Mouse (Mus musculus) forebrain, embryonic 13.5 days (tissue): ENCODE data around the gene Specc1l. TPM values are rescaled to one million over a fixed set of nuclear protein-coding genes. Genes with fewer than 3 reads are reported as not detected.

Experiments
- ATAC-seq: fragments of 200-750 bp; cut with Nextera tagmentation; 2 replicates; pipeline ENCODE4 v1.8.0; 2017
- H3K27ac ChIP-seq: fragments of 300-500 bp; sonication (generic); 2 replicates; pipeline ENCODE4 v1.5.1; 2015; ENCODE audit warnings: inconsistent platforms, mild to moderate bottlenecking, moderate library complexity
- H3K27me3 ChIP-seq: fragments of 300-500 bp; sonication (generic); 2 replicates; pipeline ENCODE4 v1.6.1; 2015; ENCODE audit warnings: mild to moderate bottlenecking, inconsistent platforms
- H3K36me3 ChIP-seq: fragments of 300-500 bp; sonication (generic); 2 replicates; pipeline ENCODE4 v1.6.1; 2015; ENCODE audit warnings: mild to moderate bottlenecking, inconsistent platforms; ENCODE audit not compliant: poor library complexity, severe bottlenecking
- H3K4me1 ChIP-seq: fragments of 300-500 bp; sonication (generic); 2 replicates; pipeline ENCODE4 v1.6.1; 2015; ENCODE audit warnings: inconsistent platforms
- H3K4me2 ChIP-seq: fragments of 300-500 bp; sonication (generic); 2 replicates; pipeline ENCODE4 v1.6.1; 2015; ENCODE audit warnings: inconsistent platforms, mild to moderate bottlenecking, moderate library complexity
- H3K4me3 ChIP-seq: fragments of 300-500 bp; sonication (generic); 2 replicates; pipeline ENCODE4 v1.5.1; 2015; ENCODE audit warnings: mild to moderate bottlenecking, inconsistent platforms
- H3K9ac ChIP-seq: fragments of 300-500 bp; sonication (generic); 2 replicates; pipeline ENCODE4 v1.6.1; 2015; ENCODE audit warnings: mild to moderate bottlenecking, inconsistent platforms
- H3K9me3 ChIP-seq: fragments of 300-500 bp; sonication (generic); replicated peaks from 2 replicates; pipeline ENCODE4 v1.6.1; 2016; ENCODE audit warnings: inconsistent platforms
- WGBS: fragments of 180-500 bp; shearing (Covaris S2); methylation state at CpG from one replicate; pipeline ENCODE4 v1.1.7; 2015; 5-methylcytosine and 5-hydroxymethylcytosine counted together
- polyA plus RNA-seq: library from polyadenylated mRNA; unstranded; fragments of >200 nt; fragmentation: Nextera tagmentation; extraction: Ambion mirVana; gene quantifications from 2 replicates; pipeline ENCODE4 v1.2.1, GENCODE M21; 2015

Gene Specc1l
- polyA plus RNA-seq, 1 experiment from 2014 or later, result 35.4 TPM

- H3K4me1 ChIP-seq, result no peaks in the 10 kb centered on the region
- no peak overlapping the region; the same call in 1 of the 2 replicates for H3K27ac ChIP-seq
- H3K9ac ChIP-seq, result no peak overlapping the region
- H3K27me3 ChIP-seq, result peaks cover 21% of the 10 kb centered on the region
- WGBS, result 54% methylated on average over 6 of the region's 6 CpGs
- H3K4me2 ChIP-seq, result no peak overlapping the region
- ATAC-seq, result no peak
- no peak overlapping the region for H3K4me3 ChIP-seq
- H3K9me3 ChIP-seq, result no peaks in the 10 kb centered on the region
- H3K36me3 ChIP-seq, result no peaks in the 10 kb centered on the region
Measured at GRCm38 (mm10) chr10:75322966-75323365, 111.1 kb downstream of the Specc1l start.

GRCm38 (mm10) chr10:75323986-75324385, 112.1 kb downstream of the Specc1l start:
- H3K4me3 ChIP-seq, result no peak overlapping the region
- H3K27ac ChIP-seq, result no peak overlapping the region
- no peaks in the 10 kb centered on the region for H3K9me3 ChIP-seq
- H3K4me2 ChIP-seq, result no peak overlapping the region
- no peak for ATAC-seq
- no peaks in the 10 kb centered on the region for H3K36me3 ChIP-seq
- H3K9ac ChIP-seq, result no peak overlapping the region
- WGBS, result 88% methylated on average over 8 of the region's 8 CpGs
- H3K4me1 ChIP-seq, result no peaks in the 10 kb centered on the region
- H3K27me3 ChIP-seq, result peaks cover 11% of the 10 kb centered on the region

- H3K9ac ChIP-seq, result no peak overlapping the region
- no peaks in the 10 kb centered on the region for H3K36me3 ChIP-seq
- no peak for ATAC-seq
- no peak overlapping the region for H3K27ac ChIP-seq
- WGBS, result 73% methylated on average over 10 of the region's 10 CpGs
- H3K4me2 ChIP-seq, result no peak overlapping the region
- H3K4me1 ChIP-seq, result no peaks in the 10 kb centered on the region
- peaks cover 7% of the 10 kb centered on the region for H3K27me3 ChIP-seq
- no peaks in the 10 kb centered on the region for H3K9me3 ChIP-seq
- H3K4me3 ChIP-seq, result no peak overlapping the region
Measured at GRCm38 (mm10) chr10:75324391-75324790, 112.5 kb downstream of the Specc1l start.

- ATAC-seq, result no peak
- no peaks in the 10 kb centered on the region for H3K27me3 ChIP-seq
- H3K9ac ChIP-seq, result no peak overlapping the region
- no peak overlapping the region for H3K4me2 ChIP-seq
- no peaks in the 10 kb centered on the region for H3K4me1 ChIP-seq
- H3K36me3 ChIP-seq, result no peaks in the 10 kb centered on the region
- H3K4me3 ChIP-seq, result no peak overlapping the region
- H3K27ac ChIP-seq, result no peak overlapping the region
- H3K9me3 ChIP-seq, result no peaks in the 10 kb centered on the region
- WGBS, result 96% methylated on average over 23 of the region's 23 CpGs
Measured at GRCm38 (mm10) chr10:75325821-75326220, 113.9 kb downstream of the Specc1l start.

GRCm38 (mm10) chr10:75326553-75326952, 114.7 kb downstream of the Specc1l start:
- no peaks in the 10 kb centered on the region for H3K4me1 ChIP-seq
- H3K9ac ChIP-seq, result no peak overlapping the region
- no peaks in the 10 kb centered on the region for H3K9me3 ChIP-seq
- H3K27me3 ChIP-seq, result no peaks in the 10 kb centered on the region
- H3K4me2 ChIP-seq, result no peak overlapping the region
- H3K27ac ChIP-seq, result no peak overlapping the region
- H3K36me3 ChIP-seq, result no peaks in the 10 kb centered on the region
- H3K4me3 ChIP-seq, result no peak overlapping the region
- WGBS, result 92% methylated on average over 3 of the region's 3 CpGs
- no peak for ATAC-seq

GRCm38 (mm10) chr10:75327081-75327480, 115.2 kb downstream of the Specc1l start:
- 82% methylated on average over 11 of the region's 11 CpGs for WGBS
- no peak overlapping the region for H3K27ac ChIP-seq
- no peak for ATAC-seq
- H3K4me2 ChIP-seq, result no peak overlapping the region
- H3K9me3 ChIP-seq, result no peaks in the 10 kb centered on the region
- H3K4me3 ChIP-seq, result no peak overlapping the region
- no peaks in the 10 kb centered on the region for H3K27me3 ChIP-seq
- H3K4me1 ChIP-seq, result no peaks in the 10 kb centered on the region
- no peak overlapping the region for H3K9ac ChIP-seq
- no peaks in the 10 kb centered on the region for H3K36me3 ChIP-seq

- Histone ChIP-seq H3K4me3 (no peak overlapping the region), H3K9me3 (no peaks in the 10 kb centered on the region), H3K9ac (no peak overlapping the region), H3K27ac (no peak overlapping the region), H3K27me3 (no peaks in the 10 kb centered on the region), H3K4me2 (no peak overlapping the region), H3K4me1 (no peaks in the 10 kb centered on the region), H3K36me3 (no peaks in the 10 kb centered on the region)
- no peak for ATAC-seq
- 55% methylated on average over 4 of the region's 4 CpGs for WGBS
Measured at GRCm38 (mm10) chr10:75328201-75328704, 116.4 kb downstream of the Specc1l start.

- no peak overlapping the region for H3K4me3 ChIP-seq
- ATAC-seq, result no peak
- H3K27ac ChIP-seq, result no peak overlapping the region
- no peak overlapping the region for H3K4me2 ChIP-seq
- 91% methylated on average over 3 of the region's 3 CpGs for WGBS
- H3K36me3 ChIP-seq, result no peaks in the 10 kb centered on the region
- H3K27me3 ChIP-seq, result no peaks in the 10 kb centered on the region
- no peaks in the 10 kb centered on the region for H3K9me3 ChIP-seq
- no peak overlapping the region for H3K9ac ChIP-seq
- no peaks in the 10 kb centered on the region for H3K4me1 ChIP-seq
Measured at GRCm38 (mm10) chr10:75332268-75332667, 120.4 kb downstream of the Specc1l start.

GRCm38 (mm10) chr10:75333176-75333776, 121.4 kb downstream of the Specc1l start:
- Histone ChIP-seq H3K4me2 (no peak overlapping the region), H3K4me3 (no peak overlapping the region), H3K9me3 (no peaks in the 10 kb centered on the region), H3K36me3 (no peaks in the 10 kb centered on the region), H3K27ac (no peak overlapping the region), H3K4me1 (no peaks in the 10 kb centered on the region), H3K9ac (no peak overlapping the region), H3K27me3 (no peaks in the 10 kb centered on the region)
- WGBS, result 95% methylated on average over 23 of the region's 23 CpGs
- ATAC-seq, result no peak

GRCm38 (mm10) chr10:75334175-75334574, 122.3 kb downstream of the Specc1l start:
- Histone ChIP-seq H3K27ac (no peak overlapping the region), H3K9ac (no peak overlapping the region), H3K9me3 (no peaks in the 10 kb centered on the region), H3K27me3 (no peaks in the 10 kb centered on the region), H3K4me1 (no peaks in the 10 kb centered on the region), H3K4me2 (no peak overlapping the region), H3K36me3 (no peaks in the 10 kb centered on the region), H3K4me3 (no peak overlapping the region)
- ATAC-seq, result no peak
- 78% methylated on average over 7 of the region's 7 CpGs for WGBS

- Histone ChIP-seq H3K4me3 (no peak overlapping the region), H3K36me3 (no peaks in the 10 kb centered on the region), H3K9me3 (no peaks in the 10 kb centered on the region), H3K9ac (no peak overlapping the region), H3K4me1 (no peaks in the 10 kb centered on the region), H3K4me2 (no peak overlapping the region), H3K27ac (no peak overlapping the region), H3K27me3 (no peaks in the 10 kb centered on the region)
- 91% methylated on average over 6 of the region's 6 CpGs for WGBS
- ATAC-seq, result no peak
Measured at GRCm38 (mm10) chr10:75335075-75335474, 123.2 kb downstream of the Specc1l start.

- no peaks in the 10 kb centered on the region for H3K36me3 ChIP-seq
- no peak overlapping the region for H3K4me3 ChIP-seq
- H3K27ac ChIP-seq, result no peak overlapping the region
- no peaks in the 10 kb centered on the region for H3K4me1 ChIP-seq
- 89% methylated on average over 10 of the region's 10 CpGs for WGBS
- no peak overlapping the region for H3K9ac ChIP-seq
- H3K27me3 ChIP-seq, result no peaks in the 10 kb centered on the region
- H3K9me3 ChIP-seq, result no peaks in the 10 kb centered on the region
- no peak for ATAC-seq
- H3K4me2 ChIP-seq, result no peak overlapping the region
Measured at GRCm38 (mm10) chr10:75337231-75337630, 125.4 kb downstream of the Specc1l start.

- no peak for ATAC-seq
- Histone ChIP-seq H3K4me2 (no peak overlapping the region), H3K36me3 (no peaks in the 10 kb centered on the region), H3K27ac (no peak overlapping the region), H3K9ac (no peak overlapping the region), H3K27me3 (no peaks in the 10 kb centered on the region), H3K4me3 (no peak overlapping the region), H3K9me3 (no peaks in the 10 kb centered on the region), H3K4me1 (no peaks in the 10 kb centered on the region)
- 83% methylated on average over 5 of the region's 5 CpGs for WGBS
Measured at GRCm38 (mm10) chr10:75338852-75339251, 127.0 kb downstream of the Specc1l start.
